In the genomic region with DNA sequence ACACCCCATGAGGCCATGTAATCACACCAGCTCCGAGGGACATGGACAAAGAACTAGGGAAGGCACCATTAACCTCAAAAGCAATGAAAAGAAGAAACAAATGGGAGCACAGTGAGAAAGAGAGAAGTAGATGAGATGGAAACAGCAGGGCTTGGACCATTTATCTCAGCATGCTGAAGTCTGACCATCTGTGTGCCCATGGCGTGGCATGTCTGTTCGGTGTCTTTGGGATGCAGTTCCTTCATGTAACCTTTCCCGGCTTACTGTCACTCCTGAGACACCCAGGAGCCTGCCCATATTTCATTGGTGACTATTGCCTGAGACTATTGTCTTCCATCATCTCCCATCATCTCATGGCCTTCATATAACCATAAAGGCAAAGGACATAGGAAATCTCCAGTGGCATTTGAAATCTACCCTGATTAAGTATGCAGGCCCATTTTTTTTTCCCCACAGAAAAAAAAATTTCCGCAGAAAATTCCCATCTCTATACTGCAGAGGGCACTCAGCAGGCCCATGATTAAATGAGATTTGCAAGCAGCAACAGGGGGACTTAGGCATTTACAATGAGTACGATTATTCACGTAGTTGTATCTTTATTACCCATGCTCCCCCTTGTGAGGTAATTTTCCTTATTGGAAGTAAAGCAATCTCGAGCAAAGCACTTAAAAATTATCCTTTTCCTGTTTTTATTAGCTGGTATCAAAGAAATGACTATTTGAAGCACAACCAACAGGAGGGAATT, we compare ENCODE assay signal across 18 mouse cellular contexts. TPM values are rescaled to one million over a fixed set of nuclear protein-coding genes. Genes with fewer than 3 reads are reported as not detected.
DNase-seq lines count a peak whose midpoint lies in the region; ATAC-seq lines count a peak whose summit lies in the region.
"Had no signal": no experiment of that assay in that cellular context is flagged by ENCODE, and none has a peak within 500 bp of the region (broad histone marks: within the 10 kb centered on the region; RNA-seq: fewer than 3 reads in every experiment).

No protein-coding gene starts in this region.

- H3K27ac ChIP-seq in hindbrain, embryonic 14.5 days = 0 out of 2 replicates have a peak overlapping the region, but pooled peaks have one; percentile 1
- no peak overlapping the region for H3K27ac ChIP-seq in hindbrain, embryonic 10.5 days
- H3K27ac ChIP-seq in neural tube, embryonic 12.5 days = no peak overlapping the region
- H3K27ac ChIP-seq in neural tube, embryonic 14.5 days (ENCODE audit: low read depth, low read length) = no peak overlapping the region
- H3K27ac ChIP-seq: embryonic facial prominence, embryonic 15.5 days; forebrain, embryonic 10.5 days; gastrocnemius, adult 2 months; intestine, embryonic 15.5 days had no signal

- H3K27me3 ChIP-seq in hindbrain, embryonic 14.5 days (ENCODE audit: control insufficient read depth, insufficient read depth, low read length) = no peaks in the 10 kb centered on the region
- no peaks in the 10 kb centered on the region for H3K27me3 ChIP-seq in hindbrain, embryonic 10.5 days (ENCODE audit: insufficient read depth, poor library complexity, severe bottlenecking)
- no peaks in the 10 kb centered on the region for H3K27me3 ChIP-seq in neural tube, embryonic 12.5 days (replicated peaks)
- no peaks in the 10 kb centered on the region for H3K27me3 ChIP-seq in neural tube, embryonic 14.5 days (ENCODE audit: control insufficient read depth, insufficient read depth, low read length)
- H3K27me3 ChIP-seq: embryonic facial prominence, embryonic 15.5 days; heart, embryonic 12.5 days; intestine, embryonic 15.5 days had no signal

- no peak overlapping the region for H3K4me2 ChIP-seq in hindbrain, embryonic 14.5 days (replicated peaks)
- H3K4me2 ChIP-seq in neural tube, embryonic 12.5 days (replicated peaks) = no peak overlapping the region
- H3K4me2 ChIP-seq in neural tube, embryonic 14.5 days (ENCODE audit: low read depth, low read length) = no peak overlapping the region
- H3K4me2 ChIP-seq: embryonic facial prominence, embryonic 15.5 days; heart, embryonic 12.5 days; intestine, embryonic 15.5 days had no signal

- H3K4me3 ChIP-seq in hindbrain, embryonic 14.5 days (replicated peaks; ENCODE audit: low read length) = no peak overlapping the region
- H3K4me3 ChIP-seq in hindbrain, embryonic 10.5 days = no peak overlapping the region
- no peak overlapping the region for H3K4me3 ChIP-seq in neural tube, embryonic 12.5 days
- no peak overlapping the region for H3K4me3 ChIP-seq in neural tube, embryonic 14.5 days (ENCODE audit: low read depth, low read length)
- H3K4me3 ChIP-seq: embryonic facial prominence, embryonic 15.5 days; erythroblast, embryonic 14.5 days; forebrain, embryonic 10.5 days; gastrocnemius, adult 2 months; heart, embryonic 12.5 days; intestine, embryonic 15.5 days had no signal

- no peaks in the 10 kb centered on the region for H3K9me3 ChIP-seq in hindbrain, embryonic 14.5 days (ENCODE audit: control insufficient read depth, low read length)
- no peaks in the 10 kb centered on the region for H3K9me3 ChIP-seq in hindbrain, embryonic 10.5 days
- H3K9me3 ChIP-seq in neural tube, embryonic 12.5 days = no peaks in the 10 kb centered on the region
- H3K9me3 ChIP-seq in neural tube, embryonic 14.5 days (ENCODE audit: control insufficient read depth, low read length) = no peaks in the 10 kb centered on the region
- H3K9me3 ChIP-seq: embryonic facial prominence, embryonic 15.5 days; forebrain, embryonic 10.5 days; heart, embryonic 12.5 days; intestine, embryonic 15.5 days had no signal

- H3K36me3 ChIP-seq in hindbrain, embryonic 14.5 days (replicated peaks; ENCODE audit: control insufficient read depth, insufficient read depth) = no peaks in the 10 kb centered on the region
- H3K36me3 ChIP-seq in hindbrain, embryonic 10.5 days = no peaks in the 10 kb centered on the region
- H3K36me3 ChIP-seq in neural tube, embryonic 12.5 days = no peaks in the 10 kb centered on the region
- H3K36me3 ChIP-seq in neural tube, embryonic 14.5 days (ENCODE audit: control insufficient read depth, insufficient read depth, low read length) = no peaks in the 10 kb centered on the region
- H3K36me3 ChIP-seq: embryonic facial prominence, embryonic 15.5 days; forebrain, embryonic 10.5 days; heart, embryonic 12.5 days; intestine, embryonic 15.5 days had no signal

- peak; percentile 73 for ATAC-seq in hindbrain, embryonic 14.5 days (ENCODE audit: low FRiP score)
- ATAC-seq in neural tube, embryonic 12.5 days (ENCODE audit: low FRiP score, low read depth) = peak; percentile 23; the same call in 1 of the 2 replicates
- ATAC-seq in neural tube, embryonic 14.5 days (ENCODE audit: low read depth) = peak; percentile 88
- ATAC-seq: forebrain, embryonic 14.5 days; intestine, embryonic 15.5 days had no signal

- no peak overlapping the region for H3K9ac ChIP-seq in hindbrain, embryonic 14.5 days
- H3K9ac ChIP-seq in neural tube, embryonic 12.5 days = no peak overlapping the region
- no peak overlapping the region for H3K9ac ChIP-seq in neural tube, embryonic 14.5 days (replicated peaks; ENCODE audit: low read depth, low read length)
- H3K9ac ChIP-seq: embryonic facial prominence, embryonic 15.5 days; heart, embryonic 12.5 days; intestine, embryonic 15.5 days had no signal

- peaks cover 11% of the 10 kb centered on the region for H3K4me1 ChIP-seq in hindbrain, embryonic 14.5 days (replicated peaks; ENCODE audit: control insufficient read depth, insufficient read depth, low read length)
- H3K4me1 ChIP-seq in hindbrain, embryonic 10.5 days (replicated peaks) = no peaks in the 10 kb centered on the region
- peaks cover 10% of the 10 kb centered on the region for H3K4me1 ChIP-seq in neural tube, embryonic 12.5 days
- H3K4me1 ChIP-seq in neural tube, embryonic 14.5 days (ENCODE audit: control insufficient read depth, insufficient read depth, low read length) = peaks cover 15% of the 10 kb centered on the region

- 69% methylated on average over 8 of the region's 8 CpGs for WGBS in hindbrain, embryonic 14.5 days
- WGBS in hindbrain, embryonic 10.5 days = 84% methylated on average over 8 of the region's 8 CpGs
- 53% methylated on average over 8 of the region's 8 CpGs for WGBS in neural tube, embryonic 12.5 days
- WGBS in neural tube, embryonic 14.5 days = 35% methylated on average over 8 of the region's 8 CpGs

- DNase-seq in hindbrain, embryonic 14.5 days (ENCODE audit: low spot score) = no peak
- no peak for DNase-seq in hindbrain, embryonic 10.5 days (ENCODE audit: low spot score)
- DNase-seq in neural tube, embryonic 10.5 days (ENCODE audit: extremely low spot score, low spot score) = no peak
- DNase-seq in right cerebral cortex, postnatal 14 days = no peak
- DNase-seq: adrenal gland, adult 8-10 months; adrenal gland, postnatal 36 days; cerebellum, adult 2 months; embryo, embryonic 11 days; gastrocnemius, adult 2 months; gastrocnemius, postnatal 25 days had no signal

RNA-seq across cellular contexts. Expression of gene Fbxl7, which starts 15.0 kb away (rescaled TPM):
- polyA plus RNA-seq in hindbrain, embryonic 14.5 days (2014; fragmentation: Nextera tagmentation; extraction: Ambion mirVana) = 13.6 and 15.5 TPM in 2 replicates
- polyA plus RNA-seq in hindbrain, embryonic 10.5 days (2016; fragmentation: Nextera tagmentation; extraction: Ambion mirVana) = 13.8 and 14.7 TPM in 2 replicates
- 24.4 and 24.7 TPM in 2 replicates for polyA plus RNA-seq in neural tube, embryonic 12.5 days (2016; fragmentation: Nextera tagmentation; extraction: Ambion mirVana)
- polyA plus RNA-seq in neural tube, embryonic 14.5 days (2014; fragmentation: Nextera tagmentation; extraction: Ambion mirVana) = 14.4 and 15.9 TPM in 2 replicates
- polyA plus RNA-seq: erythroblast, embryonic 14.5 days had no signal

Comparison
In these comparisons a context has a peak if more than half of its experiments do, and no peak if none do; other contexts are left out.
1. ATAC-seq: peak in every context shown above with its lines; median percentile 88 in neural tube, embryonic 14.5 days; 73 in hindbrain, embryonic 14.5 days; 23 in neural tube, embryonic 12.5 days.